Mouse (Mus musculus): ENCODE data around the gene Slc25a33. TPM values are rescaled to one million over a fixed set of nuclear protein-coding genes. Genes with fewer than 3 reads are reported as not detected.
"Not testable (repeated sequence)": the region's sequence is repeated elsewhere in the genome, so short reads cannot be mapped to it uniquely, and the experiment has no call there.

Slc25a33 gene
- polyA plus RNA-seq, 1 experiment from 2014 or later = 10.7 TPM

- Histone ChIP-seq H3K9me3 (replicated peaks; ENCODE audit: control insufficient read depth, low read length) (no peaks in the 10 kb centered on the region), H3K4me3 (ENCODE audit: low read depth, low read length) (no peak overlapping the region), H3K4me1 (ENCODE audit: control insufficient read depth, low read depth, low read length) (peaks cover 26% of the 10 kb centered on the region), H3K27me3 (ENCODE audit: control insufficient read depth, insufficient read depth, low read depth, low read length) (peaks cover 3% of the 10 kb centered on the region), H3K9ac (ENCODE audit: low read depth, low read length) (no peak overlapping the region), H3K27ac (ENCODE audit: low read length) (no peak overlapping the region), H3K36me3 (ENCODE audit: control insufficient read depth, insufficient read depth) (no peaks in the 10 kb centered on the region), H3K4me2 (ENCODE audit: low read depth, low read length) (no peak overlapping the region)
- 19% methylated on average over 8 of the region's 8 CpGs for WGBS (ENCODE audit: insufficient replicate concordance)
- no peak for ATAC-seq (ENCODE audit: low read depth)
These were observed 1.8 kb upstream of the Slc25a33 start for GRCm38 (mm10) chr4:149775760-149776362.

DNA sequence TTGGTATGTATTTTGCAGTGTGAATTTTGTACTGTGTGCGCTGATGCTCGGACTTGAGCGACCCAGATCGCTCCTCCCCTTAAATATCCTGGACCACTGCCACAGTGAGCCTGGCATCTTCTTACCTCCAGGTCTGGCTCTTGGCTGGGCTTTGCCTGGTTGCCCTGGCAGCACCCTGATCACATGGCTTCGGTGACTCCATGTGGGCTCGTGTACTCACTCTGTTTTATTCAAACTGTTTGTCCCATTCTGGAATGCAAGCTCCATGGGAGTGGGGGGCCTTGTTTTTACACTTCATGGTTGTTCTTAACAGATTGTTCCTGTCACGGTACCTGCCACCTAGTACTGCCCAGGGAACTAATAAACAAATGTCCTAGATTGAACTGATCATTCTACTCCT, 1.3 kb upstream of the Slc25a33 start:
- no peak overlapping the region for H3K4me2 ChIP-seq (ENCODE audit: low read depth, low read length)
- peaks cover 3% of the 10 kb centered on the region for H3K27me3 ChIP-seq (ENCODE audit: control insufficient read depth, insufficient read depth, low read depth, low read length)
- WGBS (ENCODE audit: insufficient replicate concordance) = 57% methylated on average over 7 of the region's 7 CpGs
- no peaks in the 10 kb centered on the region for H3K36me3 ChIP-seq (ENCODE audit: control insufficient read depth, insufficient read depth)
- H3K9ac ChIP-seq (ENCODE audit: low read depth, low read length) = no peak overlapping the region
- no peak overlapping the region for H3K4me3 ChIP-seq (ENCODE audit: low read depth, low read length)
- no peak for ATAC-seq (ENCODE audit: low read depth)
- no peaks in the 10 kb centered on the region for H3K9me3 ChIP-seq (replicated peaks; ENCODE audit: control insufficient read depth, low read length)
- H3K4me1 ChIP-seq (ENCODE audit: control insufficient read depth, low read depth, low read length) = peaks cover 21% of the 10 kb centered on the region
- no peak overlapping the region for H3K27ac ChIP-seq (ENCODE audit: low read length)

GRCm38 (mm10) chr4:149773408-149774093, 526 bp downstream of the Slc25a33 start:
- peak overlapping the region; percentile 73 for H3K9ac ChIP-seq (ENCODE audit: low read depth, low read length)
- under 1% methylated on average over 65 of the region's 65 CpGs for WGBS (ENCODE audit: insufficient replicate concordance)
- H3K36me3 ChIP-seq (ENCODE audit: control insufficient read depth, insufficient read depth) = no peaks in the 10 kb centered on the region
- peak overlapping the region; percentile 94 for H3K4me2 ChIP-seq (ENCODE audit: low read depth, low read length)
- peak overlapping the region; percentile 48 for H3K27ac ChIP-seq (ENCODE audit: low read length)
- no peaks in the 10 kb centered on the region for H3K9me3 ChIP-seq (replicated peaks; ENCODE audit: control insufficient read depth, low read length)
- peak; percentile 11 for ATAC-seq (ENCODE audit: low read depth)
- peaks cover 17% of the 10 kb centered on the region for H3K4me1 ChIP-seq (ENCODE audit: control insufficient read depth, low read depth, low read length)
- peaks cover 3% of the 10 kb centered on the region for H3K27me3 ChIP-seq (ENCODE audit: control insufficient read depth, insufficient read depth, low read depth, low read length)
- peak overlapping the region; percentile 69 for H3K4me3 ChIP-seq (ENCODE audit: low read depth, low read length)

- no peaks in the 10 kb centered on the region for H3K36me3 ChIP-seq (ENCODE audit: control insufficient read depth, insufficient read depth)
- peaks cover 3% of the 10 kb centered on the region for H3K27me3 ChIP-seq (ENCODE audit: control insufficient read depth, insufficient read depth, low read depth, low read length)
- no peak overlapping the region for H3K9ac ChIP-seq (ENCODE audit: low read depth, low read length)
- H3K4me1 ChIP-seq (ENCODE audit: control insufficient read depth, low read depth, low read length) = peaks cover 17% of the 10 kb centered on the region
- no peak overlapping the region for H3K4me3 ChIP-seq (ENCODE audit: low read depth, low read length)
- peak overlapping the region; percentile 94 for H3K4me2 ChIP-seq (ENCODE audit: low read depth, low read length)
- no peak overlapping the region for H3K27ac ChIP-seq (ENCODE audit: low read length)
- no peaks in the 10 kb centered on the region for H3K9me3 ChIP-seq (replicated peaks; ENCODE audit: control insufficient read depth, low read length)
- no peak for ATAC-seq (ENCODE audit: low read depth)
- WGBS (ENCODE audit: insufficient replicate concordance) = 30% methylated on average over 2 of the region's 2 CpGs
These were observed 1.7 kb downstream of the Slc25a33 start for GRCm38 (mm10) chr4:149772394-149772793.

DNA sequence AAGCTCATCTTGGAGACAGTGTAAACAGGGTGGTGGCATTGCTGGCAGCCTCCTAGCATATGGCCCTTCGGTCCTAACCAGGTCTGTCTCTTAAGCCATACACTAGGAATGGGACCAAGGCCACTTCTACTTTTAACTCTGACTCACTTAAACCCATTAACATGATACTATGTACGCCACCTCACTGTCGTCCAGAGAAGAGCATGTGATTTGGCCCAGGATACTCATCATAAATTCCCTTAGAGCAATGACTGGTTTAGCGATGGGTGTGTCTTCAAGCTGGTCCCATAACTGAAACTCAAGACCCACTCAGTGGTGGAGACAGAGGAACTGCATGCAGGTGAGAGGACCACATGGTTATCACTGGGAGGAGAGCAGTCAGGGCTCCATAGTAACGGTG, 8.9 kb downstream of the Slc25a33 start:
- 71% methylated on average over 5 of the region's 5 CpGs for WGBS (ENCODE audit: insufficient replicate concordance)
- ATAC-seq (ENCODE audit: low read depth) = no peak
- no peak overlapping the region for H3K27ac ChIP-seq (ENCODE audit: low read length)
- no peak overlapping the region for H3K4me3 ChIP-seq (ENCODE audit: low read depth, low read length)
- H3K9ac ChIP-seq (ENCODE audit: low read depth, low read length) = no peak overlapping the region
- H3K4me2 ChIP-seq (ENCODE audit: low read depth, low read length) = no peak overlapping the region
- no peaks in the 10 kb centered on the region for H3K4me1 ChIP-seq (ENCODE audit: control insufficient read depth, low read depth, low read length)
- H3K27me3 ChIP-seq (ENCODE audit: control insufficient read depth, insufficient read depth, low read depth, low read length) = no peaks in the 10 kb centered on the region
- no peaks in the 10 kb centered on the region for H3K36me3 ChIP-seq (ENCODE audit: control insufficient read depth, insufficient read depth)
- no peaks in the 10 kb centered on the region for H3K9me3 ChIP-seq (replicated peaks; ENCODE audit: control insufficient read depth, low read length)

DNA sequence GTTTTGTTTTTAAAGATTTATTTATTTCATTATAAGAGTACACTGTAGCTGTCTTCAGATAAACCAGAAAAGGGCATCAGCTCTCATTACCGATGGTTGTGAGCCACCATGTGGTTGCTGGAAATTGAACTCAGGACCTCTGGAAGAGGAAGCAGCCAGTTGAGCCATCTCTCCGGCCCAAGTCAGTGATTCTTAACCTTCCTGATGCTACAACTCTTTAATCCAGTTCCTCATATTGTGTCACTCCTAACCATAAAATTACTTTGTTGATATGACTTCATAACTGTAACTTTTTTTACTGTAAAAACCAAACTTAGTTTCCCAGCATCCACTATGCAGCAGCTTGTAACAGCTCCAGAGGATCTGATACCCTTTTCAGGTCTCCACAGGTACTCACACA, 10.7 kb downstream of the Slc25a33 start:
- Histone ChIP-seq H3K4me2 (ENCODE audit: low read depth, low read length) (no peak overlapping the region), H3K4me1 (ENCODE audit: control insufficient read depth, low read depth, low read length) (no peaks in the 10 kb centered on the region), H3K27me3 (ENCODE audit: control insufficient read depth, insufficient read depth, low read depth, low read length) (no peaks in the 10 kb centered on the region), H3K4me3 (ENCODE audit: low read depth, low read length) (no peak overlapping the region), H3K36me3 (ENCODE audit: control insufficient read depth, insufficient read depth) (no peaks in the 10 kb centered on the region), H3K9me3 (replicated peaks; ENCODE audit: control insufficient read depth, low read length) (no peaks in the 10 kb centered on the region), H3K9ac (ENCODE audit: low read depth, low read length) (no peak overlapping the region), H3K27ac (ENCODE audit: low read length) (no peak overlapping the region)
- 54% methylated on average over 2 of the region's 2 CpGs for WGBS (ENCODE audit: insufficient replicate concordance)
- ATAC-seq (ENCODE audit: low read depth) = no peak

DNA sequence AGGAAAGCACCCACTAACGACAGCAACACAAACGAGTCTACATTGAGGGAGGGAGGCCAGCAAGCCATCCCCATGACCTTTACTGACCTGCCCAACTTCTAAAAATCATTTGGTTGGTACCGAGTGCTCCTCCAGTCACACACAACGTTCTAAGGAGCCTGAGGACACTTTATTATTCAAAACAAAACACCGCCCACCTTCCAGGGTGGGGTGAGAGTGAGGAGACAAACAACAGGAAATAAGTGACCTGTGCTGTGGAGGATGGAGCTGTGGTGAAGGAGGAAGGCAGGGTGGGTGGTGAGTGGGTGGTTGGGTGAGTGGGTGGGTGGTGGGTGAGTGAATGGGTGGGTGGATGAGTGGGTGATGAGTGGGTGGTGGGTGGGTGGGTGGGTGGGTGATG, 14.6 kb downstream of the Slc25a33 start:
- Histone ChIP-seq H3K9ac (ENCODE audit: low read depth, low read length) (no peak overlapping the region), H3K27me3 (ENCODE audit: control insufficient read depth, insufficient read depth, low read depth, low read length) (no peaks in the 10 kb centered on the region), H3K9me3 (replicated peaks; ENCODE audit: control insufficient read depth, low read length) (no peaks in the 10 kb centered on the region), H3K4me2 (ENCODE audit: low read depth, low read length) (no peak overlapping the region), H3K4me1 (ENCODE audit: control insufficient read depth, low read depth, low read length) (no peaks in the 10 kb centered on the region), H3K36me3 (ENCODE audit: control insufficient read depth, insufficient read depth) (no peaks in the 10 kb centered on the region), H3K27ac (ENCODE audit: low read length) (no peak overlapping the region), H3K4me3 (ENCODE audit: low read depth, low read length) (no peak overlapping the region)
- WGBS (ENCODE audit: insufficient replicate concordance) = 56% methylated on average over 5 of the region's 5 CpGs
- no peak for ATAC-seq (ENCODE audit: low read depth)

DNA sequence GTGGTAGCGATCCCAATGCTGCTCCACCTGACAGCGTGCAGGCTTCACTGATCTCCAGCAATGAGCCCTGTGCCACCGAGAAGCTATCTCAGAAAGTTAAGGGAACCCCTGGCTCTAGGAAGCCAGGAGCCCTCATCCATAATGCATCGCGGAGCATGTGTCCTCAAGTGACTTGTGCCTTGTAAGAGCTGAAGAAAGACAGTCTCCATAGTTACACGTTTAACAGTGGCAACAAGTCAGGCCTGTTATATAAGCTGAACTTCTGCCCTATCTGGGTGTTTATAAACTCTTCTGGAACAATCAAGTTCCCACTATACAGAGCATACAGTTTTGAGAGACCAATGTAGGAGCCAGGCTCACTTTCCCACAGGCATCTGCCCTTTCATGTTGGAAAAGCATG, 15.7 kb downstream of the Slc25a33 start:
- Histone ChIP-seq H3K4me3 (ENCODE audit: low read depth, low read length) (no peak overlapping the region), H3K27ac (ENCODE audit: low read length) (no peak overlapping the region), H3K9me3 (replicated peaks; ENCODE audit: control insufficient read depth, low read length) (no peaks in the 10 kb centered on the region), H3K9ac (ENCODE audit: low read depth, low read length) (no peak overlapping the region), H3K27me3 (ENCODE audit: control insufficient read depth, insufficient read depth, low read depth, low read length) (no peaks in the 10 kb centered on the region), H3K4me2 (ENCODE audit: low read depth, low read length) (no peak overlapping the region), H3K4me1 (ENCODE audit: control insufficient read depth, low read depth, low read length) (no peaks in the 10 kb centered on the region), H3K36me3 (ENCODE audit: control insufficient read depth, insufficient read depth) (no peaks in the 10 kb centered on the region)
- no peak for ATAC-seq (ENCODE audit: low read depth)
- WGBS (ENCODE audit: insufficient replicate concordance) = 73% methylated on average over 6 of the region's 6 CpGs

DNA sequence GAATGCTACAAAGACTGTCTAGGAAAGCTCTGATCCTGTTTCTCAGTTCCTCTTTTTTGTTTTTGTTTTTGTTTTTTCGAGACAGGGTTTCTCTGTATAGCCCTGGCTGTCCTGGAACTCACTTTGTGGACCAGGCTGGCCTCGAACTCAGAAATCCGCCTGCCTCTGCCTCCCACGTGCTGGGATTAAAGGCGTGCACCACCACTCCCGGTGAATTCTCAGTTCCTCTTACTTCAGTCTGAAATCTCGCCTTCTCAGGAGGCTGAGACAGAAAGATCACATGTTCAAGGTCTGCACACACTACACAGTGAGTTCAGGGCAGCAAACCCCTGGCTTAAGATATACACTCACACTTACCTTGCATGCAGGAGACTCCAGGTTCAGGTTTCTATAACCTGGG, 17.5 kb downstream of the Slc25a33 start:
- not testable (repeated sequence) for H3K27me3 ChIP-seq (ENCODE audit: control insufficient read depth, insufficient read depth, low read depth, low read length); H3K4me2 ChIP-seq (ENCODE audit: low read depth, low read length); H3K9me3 ChIP-seq (replicated peaks; ENCODE audit: control insufficient read depth, low read length); H3K36me3 ChIP-seq (ENCODE audit: control insufficient read depth, insufficient read depth); H3K27ac ChIP-seq (ENCODE audit: low read length); H3K4me1 ChIP-seq (ENCODE audit: control insufficient read depth, low read depth, low read length); ATAC-seq (ENCODE audit: low read depth); H3K4me3 ChIP-seq (ENCODE audit: low read depth, low read length); H3K9ac ChIP-seq (ENCODE audit: low read depth, low read length)
- whole genome bisulfite sequencing (ENCODE audit: insufficient replicate concordance) = 54% methylated on average over 7 of the region's 7 CpGs

All from liver, embryonic 16.5 days (tissue).